Mouse (Mus musculus): ENCODE measurements around the gene Lysmd4.

The Lysmd4 gene

GRCm38 (mm10) chr7:67222220-67222862 lies at the start of gene Lysmd4:
Lysmd4 (plus strand) TSS chr7:67222544.
- peak; percentile 86 to 92 for DNase-seq (ENCODE audit: low read depth in 2 of 2, low spot score in 2 of 2)

GRCm38 (mm10) chr7:67173522-67174195 lies 48.7 kb upstream of the Lysmd4 start:
- DNase-seq (ENCODE audit: low read depth in 2 of 2, low spot score in 2 of 2), result no peak

- DNase-seq (ENCODE audit: low read depth in 2 of 2, low spot score in 2 of 2), result no peak
Observed at GRCm38 (mm10) chr7:67183786-67184185, 38.6 kb upstream of the Lysmd4 start.

GRCm38 (mm10) chr7:67199412-67199811 lies 22.9 kb upstream of the Lysmd4 start:
- peak; percentile 12 to 39 for DNase-seq (ENCODE audit: low read depth in 2 of 2, low spot score in 2 of 2)

GRCm38 (mm10) chr7:67203625-67204024 lies 18.7 kb upstream of the Lysmd4 start:
- DNase-seq (ENCODE audit: low read depth in 2 of 2, low spot score in 2 of 2), result no peak

GRCm38 (mm10) chr7:67205734-67206425 lies 16.5 kb upstream of the Lysmd4 start:
- DNase-seq (ENCODE audit: low read depth in 2 of 2, low spot score in 2 of 2), result no peak

GRCm38 (mm10) chr7:67206496-67206895 lies 15.8 kb upstream of the Lysmd4 start:
- DNase-seq (ENCODE audit: low read depth in 2 of 2, low spot score in 2 of 2), result no peak

GRCm38 (mm10) chr7:67207701-67208100 lies 14.6 kb upstream of the Lysmd4 start:
- DNase-seq (ENCODE audit: low read depth in 2 of 2, low spot score in 2 of 2), result no peak

GRCm38 (mm10) chr7:67208317-67208716 lies 14.0 kb upstream of the Lysmd4 start:
- no peak for DNase-seq (ENCODE audit: low read depth in 2 of 2, low spot score in 2 of 2)

- DNase-seq (ENCODE audit: low read depth in 2 of 2, low spot score in 2 of 2), result no peak
Observed at GRCm38 (mm10) chr7:67210004-67210833, 12.1 kb upstream of the Lysmd4 start.

GRCm38 (mm10) chr7:67211341-67211740 lies 11.0 kb upstream of the Lysmd4 start:
- no peak for DNase-seq (ENCODE audit: low read depth in 2 of 2, low spot score in 2 of 2)

- DNase-seq (ENCODE audit: low read depth in 2 of 2, low spot score in 2 of 2), result no peak
Observed at GRCm38 (mm10) chr7:67211971-67212370, 10.4 kb upstream of the Lysmd4 start.

- DNase-seq (ENCODE audit: low read depth in 2 of 2, low spot score in 2 of 2), result no peak
Observed at GRCm38 (mm10) chr7:67213589-67213988, 8.8 kb upstream of the Lysmd4 start.

GRCm38 (mm10) chr7:67216351-67216750 lies 6.0 kb upstream of the Lysmd4 start:
- DNase-seq (ENCODE audit: low read depth in 2 of 2, low spot score in 2 of 2), result no peak

GRCm38 (mm10) chr7:67217025-67217424 lies 5.3 kb upstream of the Lysmd4 start:
- peak; percentile 67 to 69 for DNase-seq (ENCODE audit: low read depth in 2 of 2, low spot score in 2 of 2)

- DNase-seq (ENCODE audit: low read depth in 2 of 2, low spot score in 2 of 2), result no peak
Observed at GRCm38 (mm10) chr7:67225943-67226625, 3.7 kb downstream of the Lysmd4 start.

- DNase-seq (ENCODE audit: low read depth in 2 of 2, low spot score in 2 of 2), result no peak
Observed at GRCm38 (mm10) chr7:67227538-67227937, 5.2 kb downstream of the Lysmd4 start.

GRCm38 (mm10) chr7:67228390-67228789 lies 6.0 kb downstream of the Lysmd4 start:
- DNase-seq (ENCODE audit: low read depth in 2 of 2, low spot score in 2 of 2), result no peak

- DNase-seq (ENCODE audit: low read depth in 2 of 2, low spot score in 2 of 2), result peak in 1 of 2 experiments; percentile 32
Observed at GRCm38 (mm10) chr7:67228891-67229602, 6.7 kb downstream of the Lysmd4 start.

GRCm38 (mm10) chr7:67229701-67230100 lies 7.4 kb downstream of the Lysmd4 start:
- no peak for DNase-seq (ENCODE audit: low read depth in 2 of 2, low spot score in 2 of 2)

Measured in CD8-positive naive resting alpha-beta T cell, adult 2 months (primary cell).